Mouse (Mus musculus): ENCODE results near the gene Mrps33. TPM values are rescaled to one million over a fixed set of nuclear protein-coding genes. Genes with fewer than 3 reads are reported as not detected.

The Mrps33 gene
- 100 to 1,000 TPM; 111 to 142 TPM for polyA plus RNA-seq (2017; shearing (Covaris generic))

DNA sequence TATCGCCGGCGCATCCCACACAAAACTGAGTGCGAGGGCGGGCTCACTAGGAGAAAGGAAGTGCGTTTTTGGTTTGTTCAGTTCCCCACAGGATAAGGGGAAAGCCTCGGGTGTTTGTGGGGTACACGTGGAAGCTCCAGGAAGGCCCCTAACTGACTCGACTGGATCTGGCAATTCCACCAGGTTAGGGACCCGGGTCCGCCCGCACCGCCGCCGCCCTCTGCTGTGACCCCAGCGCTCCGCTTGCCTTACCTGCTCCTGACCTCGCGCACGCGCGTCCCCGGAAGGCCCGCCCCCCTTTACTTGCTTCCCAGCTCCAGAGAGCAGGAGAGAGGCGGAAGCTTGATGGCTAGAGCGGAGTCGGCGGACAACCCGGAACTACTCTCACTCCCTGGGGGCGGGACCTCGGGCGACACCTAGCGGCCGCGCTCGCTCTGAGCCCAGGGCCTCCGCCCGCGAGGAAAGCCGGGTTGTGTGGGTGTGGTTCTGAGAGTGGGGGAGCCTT is at the start of gene Mrps33:
Gene Mrps33, minus strand, starts transcription at position 377 of the 505 bp plus-strand sequence.

Other genes with a start within 250 kb of the Mrps33 start
- 10 to 100 TPM; 48.7 to 68.9 TPM for gene Adck2, start 237.1 kb downstream of the Mrps33 start, polyA plus RNA-seq (2017; shearing (Covaris generic))
- gene Gm42420, start 225.2 kb downstream of the Mrps33 start, polyA plus RNA-seq (2017; shearing (Covaris generic)) = 1 to 10 TPM; 2.8 to 7.0 TPM
- gene Ndufb2, start 218.4 kb downstream of the Mrps33 start, polyA plus RNA-seq (2017; shearing (Covaris generic)) = 100 to 1,000 TPM; 151 to 161 TPM
- gene Braf, start 85.5 kb downstream of the Mrps33 start, polyA plus RNA-seq (2017; shearing (Covaris generic)) = 10 to 100 TPM; 13.7 to 15.8 TPM
- gene Tmem178b, start 62.3 kb upstream of the Mrps33 start, polyA plus RNA-seq (2017; shearing (Covaris generic)) = not detected

Measured in activated CD4-positive, CD25-positive, alpha-beta regulatory T cell (primary cell).